Mouse (Mus musculus): ENCODE data around the gene Ostm1.

Ostm1 gene

DNA sequence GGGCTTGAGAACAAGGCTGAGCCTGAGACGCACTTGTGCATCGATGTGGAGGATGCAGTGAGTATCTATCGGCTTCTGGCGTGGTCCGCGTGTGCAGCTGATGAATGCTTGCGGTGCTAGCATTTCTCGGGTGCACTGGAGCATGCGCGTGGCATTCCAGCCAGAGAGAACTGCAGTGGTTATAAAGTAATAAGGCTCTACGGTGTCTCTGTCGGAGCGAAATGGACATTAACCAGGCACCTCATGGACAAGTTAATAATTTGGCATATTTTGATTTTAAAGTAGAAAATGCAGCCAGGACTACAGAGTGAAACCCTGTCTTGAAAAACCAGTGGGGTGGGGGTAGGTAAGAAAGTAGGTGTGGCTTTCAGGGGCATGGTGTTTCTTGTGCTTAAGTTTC, 112.7 kb downstream of the Ostm1 start:
- in situ Hi-C loops (cut with MboI; ENCODE audit: low pct_unique_long_range_greater_than_20kb in 1 of 2, low sequenced_read_pairs in 2 of 2, unreplicated experiment in 1 of 2), result no loop called here

DNA sequence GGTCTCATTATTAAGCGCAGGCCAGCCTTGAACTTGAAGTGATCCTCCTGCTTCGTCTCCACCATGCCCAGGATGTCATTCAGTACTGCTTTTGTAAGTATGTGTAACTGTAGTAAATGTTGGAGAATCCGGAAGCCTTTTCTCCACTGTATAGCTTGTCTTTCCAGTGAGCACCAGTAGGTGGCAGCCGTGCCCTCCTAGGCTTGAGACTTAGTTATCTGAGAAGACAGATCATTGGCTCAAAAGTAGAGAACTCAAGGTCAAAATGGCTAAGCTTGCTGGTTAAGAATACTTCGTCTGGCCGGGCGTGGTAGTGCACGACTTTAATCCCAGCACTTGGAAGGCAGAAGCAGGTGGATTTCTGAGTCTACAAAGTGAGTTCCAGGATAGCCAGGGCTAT, 113.4 kb downstream of the Ostm1 start:
- in situ Hi-C loops (cut with MboI; ENCODE audit: low pct_unique_long_range_greater_than_20kb in 1 of 2, low sequenced_read_pairs in 2 of 2, unreplicated experiment in 1 of 2), result no loop called here

GRCm38 (mm10) chr10:42698375-42698774, 114.8 kb downstream of the Ostm1 start:
- in situ Hi-C loops (cut with MboI; ENCODE audit: low pct_unique_long_range_greater_than_20kb in 1 of 2, low sequenced_read_pairs in 2 of 2, unreplicated experiment in 1 of 2), result no loop called here

GRCm38 (mm10) chr10:42698994-42699393, 115.4 kb downstream of the Ostm1 start:
- in situ Hi-C loops (cut with MboI; ENCODE audit: low pct_unique_long_range_greater_than_20kb in 1 of 2, low sequenced_read_pairs in 2 of 2, unreplicated experiment in 1 of 2), result no loop called here

DNA sequence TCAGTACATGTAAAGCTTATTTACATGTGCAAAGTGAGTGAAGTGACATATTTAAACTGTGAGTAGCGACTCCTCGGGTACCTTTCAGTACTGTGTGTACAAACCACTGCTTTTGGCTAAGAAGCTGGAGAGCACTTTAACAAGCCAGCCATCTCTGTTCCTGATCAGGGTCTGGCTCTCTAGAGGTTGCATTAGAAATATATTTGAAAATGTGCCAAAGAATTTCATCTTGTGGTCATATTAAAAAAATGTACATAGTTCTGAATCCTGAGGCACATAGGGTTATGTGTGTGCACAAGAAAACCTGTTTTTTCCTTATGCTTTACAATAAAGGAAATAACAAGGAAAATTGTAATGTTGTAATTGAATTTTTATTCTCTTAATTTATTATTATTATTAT, 118.5 kb downstream of the Ostm1 start:
- in situ Hi-C loops (cut with MboI; ENCODE audit: low pct_unique_long_range_greater_than_20kb in 1 of 2, low sequenced_read_pairs in 2 of 2, unreplicated experiment in 1 of 2), result no loop called here

GRCm38 (mm10) chr10:42714676-42715075, 131.1 kb downstream of the Ostm1 start:
- in situ Hi-C loops (cut with MboI; ENCODE audit: low pct_unique_long_range_greater_than_20kb in 1 of 2, low sequenced_read_pairs in 2 of 2, unreplicated experiment in 1 of 2), result no loop called here

- in situ Hi-C loops (cut with MboI; ENCODE audit: low pct_unique_long_range_greater_than_20kb in 1 of 2, low sequenced_read_pairs in 2 of 2, unreplicated experiment in 1 of 2), result no loop called here
These were observed 131.9 kb downstream of the Ostm1 start for GRCm38 (mm10) chr10:42715366-42716035.

GRCm38 (mm10) chr10:42722116-42722515, 138.5 kb downstream of the Ostm1 start:
- in situ Hi-C loops (cut with MboI; ENCODE audit: low pct_unique_long_range_greater_than_20kb in 1 of 2, low sequenced_read_pairs in 2 of 2, unreplicated experiment in 1 of 2), result no loop called here

GRCm38 (mm10) chr10:42723275-42724232, 139.9 kb downstream of the Ostm1 start:
- in situ Hi-C loops (cut with MboI; ENCODE audit: low pct_unique_long_range_greater_than_20kb in 1 of 2, low sequenced_read_pairs in 2 of 2, unreplicated experiment in 1 of 2), result no loop called here

- in situ Hi-C loops (cut with MboI; ENCODE audit: low pct_unique_long_range_greater_than_20kb in 1 of 2, low sequenced_read_pairs in 2 of 2, unreplicated experiment in 1 of 2), result loop anchor here (10.0 to 25.0 kb wide), 2 partner anchors 417 to 425 kb away; no protein-coding TSS in a partner anchor
These were observed 146.0 kb downstream of the Ostm1 start for GRCm38 (mm10) chr10:42729607-42730006.

- in situ Hi-C loops (cut with MboI; ENCODE audit: low pct_unique_long_range_greater_than_20kb in 1 of 2, low sequenced_read_pairs in 2 of 2, unreplicated experiment in 1 of 2), result loop anchor here (10.0 to 25.0 kb wide), 2 partner anchors 422 to 430 kb away; no protein-coding TSS in a partner anchor
These were observed 151.0 kb downstream of the Ostm1 start for GRCm38 (mm10) chr10:42734546-42735060.

DNA sequence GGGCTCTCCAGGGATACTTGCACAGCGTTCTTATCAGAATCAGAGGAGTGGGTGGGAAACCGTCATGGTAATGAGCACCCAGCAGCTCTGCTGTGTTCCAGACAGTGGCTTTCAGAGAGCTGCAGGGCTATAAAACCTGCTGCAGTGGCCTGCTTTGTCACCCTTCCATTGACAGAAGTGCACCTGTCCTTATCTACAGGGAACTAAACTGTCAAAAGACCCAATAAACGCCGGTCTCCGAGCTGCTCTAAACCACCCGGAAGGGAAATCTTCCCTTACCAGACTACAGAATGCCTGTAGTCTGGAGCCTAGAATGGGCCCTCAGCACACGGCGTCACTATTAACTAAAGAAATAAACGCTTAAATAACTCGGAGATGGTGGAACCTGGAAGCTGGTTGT, 168.2 kb downstream of the Ostm1 start:
- in situ Hi-C loops (cut with MboI; ENCODE audit: low pct_unique_long_range_greater_than_20kb in 1 of 2, low sequenced_read_pairs in 2 of 2, unreplicated experiment in 1 of 2), result no loop called here
